Mouse (Mus musculus) G1E (cell line): Measurements from ENCODE around the gene Dph2.

Source experiments
- CTCF ChIP-seq: IDR thresholded peaks from 2 replicates; pipeline ENCODE4 v1.5.1; 2012; ENCODE audit warnings: low read depth, low read length, inconsistent platforms, mixed read lengths
- GATA1 ChIP-seq: IDR thresholded peaks from 2 replicates; pipeline ENCODE4 v1.6.1; 2012; ENCODE audit warnings: borderline replicate concordance, low read length, inconsistent platforms, mixed read lengths
- TAL1 ChIP-seq: conservative IDR thresholded peaks from 2 replicates; pipeline ENCODE4 v1.6.1; 2012; ENCODE audit warnings: low read depth, low read length, inconsistent platforms, mixed read lengths

- TF ChIP-seq CTCF = no peak
- TF ChIP-seq TAL1 = no peak
- no peak for TF ChIP-seq GATA1
Observed at GRCm38 (mm10) chr4:117872471-117872886, 19.4 kb downstream of the Dph2 start, which contains the start of gene Ccdc24.
